Mouse (Mus musculus) MEL (cell line): Measurements from ENCODE around the gene Ptgir. TPM values are rescaled to one million over a fixed set of nuclear protein-coding genes. Genes with fewer than 3 reads are reported as not detected.

ENCODE experiments used
- DNase-seq: peaks from one replicate; pipeline ENCODE4 v3.0.0; 2011; ENCODE audit warnings: low read depth, low spot score
- H3K27ac ChIP-seq: 2 replicates; pipeline ENCODE4 v1.5.1; 2012; ENCODE audit warnings: low read depth, mild to moderate bottlenecking, control low read depth, low read length, moderate library complexity; ENCODE audit not compliant: control insufficient read depth
- H3K27me3 ChIP-seq, 2 experiments: fragments of 150-350 bp in 1 of 2; sonication (generic) in 1 of 2; 2 replicates each; pipeline ENCODE4 v1.6.1; 2012; ENCODE audit warnings: low read length in 2 of 2, mild to moderate bottlenecking in 2 of 2, improper control_type of control experiment in 1 of 2, moderate library complexity in 1 of 2; ENCODE audit not compliant: insufficient read depth in 2 of 2, control insufficient read depth in 1 of 2
- H3K36me3 ChIP-seq, 2 experiments: 2 replicates each; pipeline ENCODE4 v1.6.1; 2012 to 2014; ENCODE audit warnings: low read length in 2 of 2, improper control_type of control experiment in 1 of 2, inconsistent platforms in 1 of 2, mild to moderate bottlenecking in 1 of 2; ENCODE audit not compliant: insufficient read depth in 2 of 2, control insufficient read depth in 1 of 2
- H3K4me1 ChIP-seq, 2 experiments: fragments of 150-350 bp in 1 of 2; sonication (generic) in 1 of 2; 2 replicates each; pipeline ENCODE4 v1.6.1; 2012; ENCODE audit warnings: low read length in 2 of 2, improper control_type of control experiment in 1 of 2, mild to moderate bottlenecking in 1 of 2; ENCODE audit not compliant: insufficient read depth in 2 of 2, control insufficient read depth in 1 of 2
- H3K4me3 ChIP-seq, 2 experiments: fragments of 150-350 bp in 1 of 2; sonication (generic) in 1 of 2; 2 replicates each; pipeline ENCODE4 v1.5.1; 2012; ENCODE audit warnings: low read depth in 2 of 2, low read length in 2 of 2, mild to moderate bottlenecking in 2 of 2, moderate library complexity in 2 of 2, control low read depth in 1 of 2, improper control_type of control experiment in 1 of 2; ENCODE audit not compliant: control insufficient read depth in 1 of 2, insufficient read depth in 1 of 2
- H3K79me2 ChIP-seq: 2 replicates; pipeline ENCODE4 v1.6.1; 2012; ENCODE audit warnings: mild to moderate bottlenecking, low read length, moderate library complexity; ENCODE audit not compliant: control insufficient read depth, poor library complexity, insufficient read depth
- H3K9ac ChIP-seq: 2 replicates; pipeline ENCODE4 v1.6.1; 2012; ENCODE audit warnings: low read depth, mild to moderate bottlenecking, control low read depth, low read length, moderate library complexity; ENCODE audit not compliant: control insufficient read depth, poor library complexity, severe bottlenecking
- H3K9me3 ChIP-seq: fragments of 150-350 bp; sonication (generic); replicated peaks from 2 replicates; pipeline ENCODE4 v1.6.1; 2012; ENCODE audit warnings: mild to moderate bottlenecking, low read length, improper control_type of control experiment, moderate library complexity; ENCODE audit not compliant: insufficient read depth
- CHD2 ChIP-seq: IDR thresholded peaks from 2 replicates; pipeline ENCODE4 v1.6.1; 2011; ENCODE audit warnings: low read length, improper control_type of control experiment
- CTCF ChIP-seq, 3 experiments: IDR thresholded peaks in 2 of 3; conservative IDR thresholded peaks in 1 of 3; 2 replicates each; pipeline ENCODE4 v1.5.1; 2011 to 2012; ENCODE audit warnings: low read length in 3 of 3, low read depth in 2 of 3, mild to moderate bottlenecking in 2 of 3, improper control_type of control experiment in 1 of 3, inconsistent platforms in 1 of 3, mixed read lengths in 1 of 3, moderate library complexity in 1 of 3; ENCODE audit not compliant: control insufficient read depth in 1 of 3, insufficient read depth in 1 of 3, poor library complexity in 1 of 3, severe bottlenecking in 1 of 3
- E2F4 ChIP-seq: IDR thresholded peaks from 2 replicates; pipeline ENCODE4 v1.6.1; 2011; ENCODE audit warnings: low read depth, low read length, improper control_type of control experiment, borderline replicate concordance
- MYB ChIP-seq: IDR thresholded peaks from 2 replicates; pipeline ENCODE4 v1.6.1; 2011; ENCODE audit warnings: mild to moderate bottlenecking, low read depth, low read length, improper control_type of control experiment
- POLR2AphosphoS2 ChIP-seq: IDR thresholded peaks from 2 replicates; pipeline ENCODE4 v1.6.1; 2011; ENCODE audit warnings: low read length, improper control_type of control experiment
- POLR2AphosphoS5 ChIP-seq: IDR thresholded peaks from 2 replicates; pipeline ENCODE4 v1.6.1; 2012; ENCODE audit warnings: low read depth, borderline replicate concordance, mild to moderate bottlenecking, inconsistent platforms, low read length, moderate library complexity, mixed read lengths
- RAD21 ChIP-seq: IDR thresholded peaks from 2 replicates; pipeline ENCODE4 v1.6.1; 2011; ENCODE audit warnings: mild to moderate bottlenecking, low read depth, low read length, improper control_type of control experiment
- RCOR1 ChIP-seq: IDR thresholded peaks from 2 replicates; pipeline ENCODE4 v1.6.1; 2012; ENCODE audit warnings: low read depth, mild to moderate bottlenecking, inconsistent platforms, low read length, improper control_type of control experiment
- SIN3A ChIP-seq: IDR thresholded peaks from 2 replicates; pipeline ENCODE4 v1.6.1; 2012; ENCODE audit warnings: low read length, improper control_type of control experiment, inconsistent platforms
- SMC3 ChIP-seq: IDR thresholded peaks from 2 replicates; pipeline ENCODE4 v1.6.1; 2011; ENCODE audit warnings: low read depth, low read length, improper control_type of control experiment
- TBP ChIP-seq: IDR thresholded peaks from 2 replicates; pipeline ENCODE4 v1.8.0; 2011; ENCODE audit warnings: low read depth, low read length, improper control_type of control experiment
- TCF12 ChIP-seq: IDR thresholded peaks from 2 replicates; pipeline ENCODE4 v1.6.1; 2014; ENCODE audit warnings: low read depth, mild to moderate bottlenecking, inconsistent platforms, low read length, improper control_type of control experiment, moderate library complexity
- USF2 ChIP-seq, 2 experiments: IDR thresholded peaks; 2 replicates each; pipeline ENCODE4 v1.6.1; 2011 to 2012; ENCODE audit warnings: improper control_type of control experiment in 2 of 2, low read length in 2 of 2, borderline replicate concordance in 1 of 2, inconsistent platforms in 1 of 2, low read depth in 1 of 2, mild to moderate bottlenecking in 1 of 2; ENCODE audit not compliant: insufficient read depth in 1 of 2
- ZC3H11A ChIP-seq: IDR thresholded peaks from 2 replicates; pipeline ENCODE4 v1.6.1; 2012; ENCODE audit warnings: low read depth, mild to moderate bottlenecking, inconsistent platforms, low read length, improper control_type of control experiment
- ZKSCAN1 ChIP-seq: IDR thresholded peaks from 2 replicates; pipeline ENCODE4 v1.6.1; 2012; ENCODE audit warnings: low read depth, mild to moderate bottlenecking, inconsistent platforms, low read length, improper control_type of control experiment, moderate library complexity
- ZMIZ1 ChIP-seq: IDR thresholded peaks from 2 replicates; pipeline ENCODE4 v1.6.1; 2012; ENCODE audit warnings: low read depth, mild to moderate bottlenecking, inconsistent platforms, low read length, improper control_type of control experiment, moderate library complexity
- polyA plus RNA-seq, 2 experiments: library from polyadenylated mRNA; stranded (reverse) in 1 of 2; unstranded in 1 of 2; fragments of >175 nt in 1 of 2; fragments of >200 nt in 1 of 2; gene quantifications; 2 replicates each; pipeline versions ENCODE4 v1.2.1 to v1.2.4; 2012; ENCODE audit warnings: low replicate concordance in 2 of 2, low read depth in 1 of 2; ENCODE audit not compliant: insufficient read length in 2 of 2, insufficient read depth in 1 of 2, missing spikeins in 1 of 2
- total RNA-seq: library from RNA; depleted of rRNA; stranded (reverse); fragments of 300-350 nt; gene quantifications from 2 replicates; pipeline ENCODE4 v1.2.3, GENCODE M21; 2012

The Ptgir gene
- total and polyA plus RNA-seq, 3 experiments: 22.8 to 23.7 TPM; not detected in 1

- no peak for DNase-seq
- H3K4me1 ChIP-seq: no peaks in the 10 kb centered on the region; a peak in 1 of 4 replicates
Measured at GRCm38 (mm10) chr7:16872478-16872877, 33.8 kb upstream of the Ptgir start.

GRCm38 (mm10) chr7:16873392-16873791 is 32.9 kb upstream of the Ptgir start:
- no peak overlapping the region for H3K9ac ChIP-seq
- H3K4me1 ChIP-seq: no peaks in the 10 kb centered on the region; a peak in 1 of 4 replicates
- no peaks in the 10 kb centered on the region for H3K27me3 ChIP-seq
- H3K4me3 ChIP-seq: no peak overlapping the region
- H3K9me3 ChIP-seq: no peaks in the 10 kb centered on the region
- TF ChIP-seq POLR2AphosphoS2 (no peak), TCF12 (no peak), RCOR1 (no peak), USF2 (IDR thresholded peaks at IDR 0.05; ENCODE audit: borderline replicate concordance in 1 of 2, insufficient read depth in 1 of 2, low read depth in 1 of 2, low read length in 2 of 2) (no peak), CTCF (IDR thresholded peaks at IDR 0.05 in 2 of 3, conservative IDR thresholded peaks at IDR 0.05 in 1 of 3; ENCODE audit: control insufficient read depth in 1 of 3, insufficient read depth in 1 of 3, low read depth in 2 of 3, low read length in 3 of 3, poor library complexity in 1 of 3, severe bottlenecking in 1 of 3) (peak in 2 of 3 experiments; percentile 14 to 15; a peak in 3 of 6 replicates)
- TF ChIP-seq, all 39 proteins: peak for 1
- Histone ChIP-seq H3K36me3 (peaks cover 0 to 4% of the 10 kb centered on the region in 2 experiments; a peak in 2 of 4 replicates), H3K79me2 (no peaks in the 10 kb centered on the region; the same call in 1 of the 2 replicates), H3K27ac (no peak overlapping the region)
- DNase-seq: peak; percentile 30

More at GRCm38 (mm10) chr7:16872478-16872877, 33.8 kb upstream of the Ptgir start:
- H3K9ac ChIP-seq: no peak overlapping the region
- H3K9me3 ChIP-seq: no peaks in the 10 kb centered on the region
- no peak overlapping the region for H3K4me3 ChIP-seq
- peaks cover 0 to 4% of the 10 kb centered on the region in 2 experiments; a peak in 2 of 4 replicates for H3K36me3 ChIP-seq
- TF ChIP-seq CHD2 (no peak), ZKSCAN1 (no peak), E2F4 (no peak)
- no peaks in the 10 kb centered on the region for H3K27me3 ChIP-seq
- H3K27ac ChIP-seq: no peak overlapping the region
- no peaks in the 10 kb centered on the region; the same call in 1 of the 2 replicates for H3K79me2 ChIP-seq

- Histone ChIP-seq H3K27me3 (no peaks in the 10 kb centered on the region), H3K36me3 (peaks cover 0 to 4% of the 10 kb centered on the region in 2 experiments; a peak in 2 of 4 replicates), H3K79me2 (no peaks in the 10 kb centered on the region; the same call in 1 of the 2 replicates), H3K4me3 (peak overlapping the region; percentile 47 to 50), H3K27ac (peak overlapping the region; percentile 11), H3K9me3 (no peaks in the 10 kb centered on the region), H3K4me1 (no peaks in the 10 kb centered on the region; a peak in 1 of 4 replicates), H3K9ac (peak overlapping the region; percentile 29)
- peak; percentile 86 for DNase-seq
- TF ChIP-seq ZC3H11A (peak; percentile 63), RAD21 (peak; percentile 75), SMC3 (peak; percentile 85), TBP (no peak), POLR2AphosphoS5 (no peak), CTCF (IDR thresholded peaks at IDR 0.05 in 2 of 3, conservative IDR thresholded peaks at IDR 0.05 in 1 of 3; ENCODE audit: control insufficient read depth in 1 of 3, insufficient read depth in 1 of 3, low read depth in 2 of 3, low read length in 3 of 3, poor library complexity in 1 of 3, severe bottlenecking in 1 of 3) (peak; percentile 93 to 95 (median 94)), ZMIZ1 (no peak), MYB (no peak), SIN3A (peak; percentile 32), USF2 (IDR thresholded peaks at IDR 0.05; ENCODE audit: borderline replicate concordance in 1 of 2, insufficient read depth in 1 of 2, low read depth in 1 of 2, low read length in 2 of 2) (no peak)
Measured at GRCm38 (mm10) chr7:16874190-16874589, 32.1 kb upstream of the Ptgir start.
